Mouse (Mus musculus): ENCODE data around the gene Tssc4. TPM values are rescaled to one million over a fixed set of nuclear protein-coding genes. Genes with fewer than 3 reads are reported as not detected.

The Tssc4 gene
- polyA plus RNA-seq, 1 experiment = 23.0 TPM

- Histone ChIP-seq H3K4me3 (ENCODE audit: insufficient read depth, low read length) (no peak overlapping the region), H3K4me1 (ENCODE audit: control insufficient read depth, insufficient read depth, low read length) (peaks cover 29% of the 10 kb centered on the region), H3K27ac (ENCODE audit: insufficient read depth, low read depth, low read length) (no peak overlapping the region)
- TF ChIP-seq POLR2A (IDR thresholded peaks at IDR 0.05; ENCODE audit: borderline replicate concordance, low read depth, low read length) (no peak), CTCF (IDR thresholded peaks at IDR 0.05; ENCODE audit: low read depth, low read length) (no peak)
Observed at GRCm38 (mm10) chr7:143034112-143034511, 34.9 kb upstream of the Tssc4 start.

- TF ChIP-seq POLR2A (IDR thresholded peaks at IDR 0.05; ENCODE audit: borderline replicate concordance, low read depth, low read length) (no peak), CTCF (IDR thresholded peaks at IDR 0.05; ENCODE audit: low read depth, low read length) (no peak)
- Histone ChIP-seq H3K4me3 (ENCODE audit: insufficient read depth, low read length) (no peak overlapping the region), H3K4me1 (ENCODE audit: control insufficient read depth, insufficient read depth, low read length) (peaks cover 36% of the 10 kb centered on the region), H3K27ac (ENCODE audit: insufficient read depth, low read depth, low read length) (no peak overlapping the region)
Observed at GRCm38 (mm10) chr7:143034519-143035450, 34.3 kb upstream of the Tssc4 start.

DNA sequence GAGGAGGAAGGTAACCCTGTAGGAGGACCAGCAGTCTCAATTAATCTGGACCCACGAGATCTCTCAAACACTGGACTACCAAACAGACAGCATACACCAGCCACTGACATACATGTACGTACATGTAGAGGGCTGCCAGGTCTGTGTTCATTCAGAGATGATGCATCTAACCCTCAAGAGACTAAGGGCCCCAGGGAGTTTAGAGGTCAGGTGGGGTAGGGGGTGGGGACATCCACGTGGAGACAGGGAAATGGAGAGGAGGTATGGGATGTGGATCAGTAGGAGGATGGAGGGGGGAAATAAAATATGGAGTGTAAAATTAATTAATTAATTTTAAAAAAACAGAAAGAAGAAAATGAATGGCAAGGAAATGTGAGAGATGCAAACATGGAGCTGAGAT, 32.3 kb upstream of the Tssc4 start:
- peaks cover 54% of the 10 kb centered on the region for H3K4me1 ChIP-seq (ENCODE audit: control insufficient read depth, insufficient read depth, low read length)
- TF ChIP-seq POLR2A (IDR thresholded peaks at IDR 0.05; ENCODE audit: borderline replicate concordance, low read depth, low read length) (no peak), CTCF (IDR thresholded peaks at IDR 0.05; ENCODE audit: low read depth, low read length) (no peak)
- H3K27ac ChIP-seq (ENCODE audit: insufficient read depth, low read depth, low read length) = no peak overlapping the region

GRCm38 (mm10) chr7:143037306-143037705, 31.7 kb upstream of the Tssc4 start:
- TF ChIP-seq CTCF (IDR thresholded peaks at IDR 0.05; ENCODE audit: low read depth, low read length) (no peak), POLR2A (IDR thresholded peaks at IDR 0.05; ENCODE audit: borderline replicate concordance, low read depth, low read length) (no peak)
- no peak overlapping the region for H3K4me3 ChIP-seq (ENCODE audit: insufficient read depth, low read length)
- peak overlapping the region; percentile 99 for H3K27ac ChIP-seq (ENCODE audit: insufficient read depth, low read depth, low read length)
- peaks cover 59% of the 10 kb centered on the region for H3K4me1 ChIP-seq (ENCODE audit: control insufficient read depth, insufficient read depth, low read length)

More for the DNA sequence above, 32.3 kb upstream of the Tssc4 start:
- H3K4me3 ChIP-seq (ENCODE audit: insufficient read depth, low read length) = no peak overlapping the region

DNA sequence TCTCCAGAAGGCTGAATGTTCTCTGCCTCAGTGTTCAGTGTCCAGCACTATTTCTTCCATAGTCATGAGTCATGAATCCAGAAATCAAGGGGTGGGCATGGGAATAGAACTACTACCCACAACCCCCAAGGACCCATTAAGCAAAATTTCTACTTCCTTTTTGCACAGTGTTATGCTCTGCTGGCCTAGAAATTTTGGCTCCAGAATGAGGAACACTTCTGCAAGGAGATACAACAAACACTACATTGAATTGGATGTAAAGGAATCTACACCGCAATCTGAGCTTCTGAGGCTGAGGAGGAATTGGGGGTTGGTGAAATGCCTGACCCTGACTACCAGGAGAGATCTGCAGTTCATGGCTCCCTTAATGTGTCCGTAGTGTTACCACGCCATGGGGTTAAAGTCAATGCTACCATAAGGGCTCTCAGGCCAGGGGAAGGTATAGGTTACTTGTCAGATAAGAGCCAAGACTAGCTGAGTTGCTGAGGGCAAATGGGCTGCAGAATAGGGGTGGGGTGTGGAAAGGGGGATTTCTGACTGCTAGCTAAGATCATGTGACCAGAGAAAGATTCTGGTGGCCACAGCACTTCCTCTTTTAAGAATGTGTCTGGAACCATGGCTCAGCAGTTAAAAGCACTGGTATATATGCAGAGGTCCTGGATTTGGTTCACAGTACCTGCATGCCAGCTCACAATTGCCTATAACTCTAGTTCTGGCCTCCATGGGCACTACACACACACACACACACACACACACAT, 30.7 kb upstream of the Tssc4 start:
- Histone ChIP-seq H3K4me3 (ENCODE audit: insufficient read depth, low read length) (peak overlapping the region; percentile 26), H3K4me1 (ENCODE audit: control insufficient read depth, insufficient read depth, low read length) (peaks cover 70% of the 10 kb centered on the region), H3K27ac (ENCODE audit: insufficient read depth, low read depth, low read length) (peak overlapping the region; percentile 99)
- TF ChIP-seq CTCF (IDR thresholded peaks at IDR 0.05; ENCODE audit: low read depth, low read length) (no peak), POLR2A (IDR thresholded peaks at IDR 0.05; ENCODE audit: borderline replicate concordance, low read depth, low read length) (no peak)

DNA sequence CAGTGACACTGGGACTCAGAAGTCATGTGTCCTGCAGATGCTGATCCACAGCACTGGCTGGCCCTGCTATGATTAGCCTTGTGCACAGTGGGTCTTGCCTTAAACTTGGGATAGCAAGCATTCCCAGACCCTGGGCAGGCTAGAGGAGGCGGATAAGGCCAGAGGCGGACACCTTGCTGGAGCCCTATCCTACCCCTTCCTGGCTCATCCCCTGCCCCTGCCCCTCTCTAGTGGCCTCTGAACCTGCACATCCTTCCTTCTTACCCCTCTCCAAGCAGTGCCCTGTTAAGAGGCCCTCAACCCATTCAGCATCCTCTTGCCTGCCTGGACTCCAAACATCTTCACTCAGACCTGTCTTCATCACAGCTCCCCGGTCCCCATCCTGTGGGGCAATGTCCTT, 28.5 kb upstream of the Tssc4 start:
- H3K4me1 ChIP-seq (ENCODE audit: control insufficient read depth, insufficient read depth, low read length) = peaks cover 77% of the 10 kb centered on the region
- H3K27ac ChIP-seq (ENCODE audit: insufficient read depth, low read depth, low read length) = no peak overlapping the region
- H3K4me3 ChIP-seq (ENCODE audit: insufficient read depth, low read length) = no peak overlapping the region
- TF ChIP-seq POLR2A (IDR thresholded peaks at IDR 0.05; ENCODE audit: borderline replicate concordance, low read depth, low read length) = no peak
- TF ChIP-seq CTCF (IDR thresholded peaks at IDR 0.05; ENCODE audit: low read depth, low read length) = no peak

GRCm38 (mm10) chr7:143041138-143041822, 27.8 kb upstream of the Tssc4 start:
- Histone ChIP-seq H3K27ac (ENCODE audit: insufficient read depth, low read depth, low read length) (no peak overlapping the region), H3K4me3 (ENCODE audit: insufficient read depth, low read length) (no peak overlapping the region), H3K4me1 (ENCODE audit: control insufficient read depth, insufficient read depth, low read length) (peaks cover 80% of the 10 kb centered on the region)
- no peak for TF ChIP-seq POLR2A (IDR thresholded peaks at IDR 0.05; ENCODE audit: borderline replicate concordance, low read depth, low read length)
- no peak for TF ChIP-seq CTCF (IDR thresholded peaks at IDR 0.05; ENCODE audit: low read depth, low read length)

DNA sequence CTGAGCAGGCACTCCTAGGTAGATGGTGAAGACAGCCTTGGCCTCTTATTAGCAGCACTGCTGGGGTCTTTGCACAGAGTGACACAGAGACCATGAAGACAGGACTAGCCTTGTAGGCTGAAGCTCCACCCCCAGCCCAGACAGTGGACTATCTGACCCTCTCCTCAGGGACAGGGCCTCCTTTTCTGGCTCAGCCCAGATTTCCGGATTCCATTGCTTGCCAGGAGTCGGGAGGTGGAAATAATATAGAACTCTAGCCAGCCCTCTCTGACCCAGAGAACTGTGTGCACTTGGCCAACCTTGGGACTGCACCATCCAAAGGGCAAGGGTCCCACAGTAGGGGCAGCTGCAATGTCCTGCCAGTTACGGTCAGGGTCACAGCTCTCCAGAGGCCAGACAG, 27.0 kb upstream of the Tssc4 start:
- no peak overlapping the region for H3K27ac ChIP-seq (ENCODE audit: insufficient read depth, low read depth, low read length)
- H3K4me3 ChIP-seq (ENCODE audit: insufficient read depth, low read length) = no peak overlapping the region

DNA sequence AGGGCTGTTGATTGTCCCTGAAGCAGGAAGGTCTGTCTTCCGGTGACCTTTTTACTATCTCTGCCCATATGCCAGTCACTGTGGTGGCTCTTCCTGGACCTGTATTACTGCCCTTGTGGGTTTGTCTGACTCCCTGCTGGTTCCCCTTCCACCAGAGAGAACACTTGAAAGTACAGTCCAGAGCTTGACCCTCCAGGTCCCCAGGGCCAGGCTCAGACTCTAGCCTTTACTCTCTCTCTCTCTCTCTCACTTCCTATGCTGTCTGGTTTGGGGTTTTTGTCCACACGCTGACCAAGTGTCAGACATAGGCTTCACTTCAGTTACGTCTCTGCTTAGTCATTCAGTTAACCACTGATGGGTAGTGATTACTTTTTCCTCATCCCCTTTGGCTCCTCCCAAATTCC, 26.1 kb upstream of the Tssc4 start:
- TF ChIP-seq CTCF (IDR thresholded peaks at IDR 0.05; ENCODE audit: low read depth, low read length) (no peak), POLR2A (IDR thresholded peaks at IDR 0.05; ENCODE audit: borderline replicate concordance, low read depth, low read length) (no peak)
- Histone ChIP-seq H3K4me3 (ENCODE audit: insufficient read depth, low read length) (no peak overlapping the region), H3K4me1 (ENCODE audit: control insufficient read depth, insufficient read depth, low read length) (peaks cover 75% of the 10 kb centered on the region), H3K27ac (ENCODE audit: insufficient read depth, low read depth, low read length) (peak overlapping the region; percentile 2; the same call in 1 of the 2 replicates)

More for the DNA sequence above, 27.0 kb upstream of the Tssc4 start:
- peaks cover 79% of the 10 kb centered on the region for H3K4me1 ChIP-seq (ENCODE audit: control insufficient read depth, insufficient read depth, low read length)
- TF ChIP-seq CTCF (IDR thresholded peaks at IDR 0.05; ENCODE audit: low read depth, low read length) = no peak
- no peak for TF ChIP-seq POLR2A (IDR thresholded peaks at IDR 0.05; ENCODE audit: borderline replicate concordance, low read depth, low read length)

Measured in bone marrow macrophage, adult 2 months (primary cell).